Mouse (Mus musculus) left cerebral cortex, adult 2 months (tissue): Measurements from ENCODE around the gene Vps37b. TPM values are rescaled to one million over a fixed set of nuclear protein-coding genes. Genes with fewer than 3 reads are reported as not detected.
A peak's percentile ranks its signal among the peaks of the same experiment; 100 is the strongest.

Experiments
- DNase-seq, 2 experiments: peaks; one replicate each; pipeline ENCODE4 v3.0.0; 2021 to 2022; ENCODE audit warnings: low spot score in 2 of 2, mixed read lengths in 1 of 2; ENCODE audit errors: extremely low spot score in 1 of 2
- H3K27ac ChIP-seq: fragments of 200-600 bp; 2 replicates; pipeline ENCODE4 v1.8.1; 2022
- H3K4me3 ChIP-seq: fragments of 200-600 bp; 2 replicates; pipeline ENCODE4 v1.8.1; 2022
- CTCF ChIP-seq: fragments of 200-600 bp; IDR thresholded peaks from 2 replicates; pipeline ENCODE4 v1.8.1; 2022; ENCODE audit warnings: antibody characterized with exemption, mild to moderate bottlenecking, moderate library complexity
- intact Hi-C: fragments of 180-260 bp; cut with DNase I; formaldehyde crosslinking; loops from one replicate; pipeline ENCODE4 v1.15.1; 2025
- total RNA-seq, 2 experiments: library from RNA; stranded (reverse); gene quantifications; 2 replicates each; pipeline ENCODE4 v1.2.3; 2021

Gene Vps37b
- total RNA-seq, 2 experiments from 2014 or later = 46.1 to 47.3 TPM

GRCm38 (mm10) chr5:123997811-123998210, 34.3 kb downstream of the Vps37b start:
- Histone ChIP-seq H3K27ac (peak overlapping the region; percentile 64), H3K4me3 (no peak overlapping the region)
- intact Hi-C loops = loop anchor here (5.0 kb wide), 1 partner anchor 171 kb away; no protein-coding TSS in a partner anchor
- peak in 1 of 2 experiments; percentile 74 for DNase-seq
- no peak for TF ChIP-seq CTCF

- DNase-seq = peak in 1 of 2 experiments; percentile 44
- intact Hi-C loops = loop anchor here (5.0 kb wide), 1 partner anchor 170 kb away; no protein-coding TSS in a partner anchor
- Histone ChIP-seq H3K4me3 (no peak overlapping the region), H3K27ac (peak overlapping the region; percentile 64)
- no peak for TF ChIP-seq CTCF
Measured at GRCm38 (mm10) chr5:123997211-123997751, 34.8 kb downstream of the Vps37b start.

DNA sequence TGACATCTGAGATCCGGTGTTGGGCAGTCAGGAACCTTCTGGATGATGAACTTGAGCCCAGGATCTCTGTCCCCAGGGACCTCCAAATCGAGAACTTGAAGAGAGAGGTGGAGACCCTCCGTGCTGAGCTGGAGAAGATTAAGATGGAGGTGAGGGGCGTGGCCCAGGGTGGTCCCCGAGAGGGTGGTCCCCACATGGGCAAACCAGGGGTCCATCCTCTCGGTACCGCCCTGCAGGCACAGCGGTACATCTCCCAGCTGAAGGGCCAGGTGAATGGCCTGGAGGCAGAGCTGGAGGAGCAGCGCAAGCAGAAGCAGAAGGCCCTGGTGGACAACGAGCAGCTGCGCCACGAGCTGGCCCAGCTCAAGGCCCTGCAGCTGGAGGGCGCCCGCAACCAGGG, 35.4 kb downstream of the Vps37b start:
- DNase-seq = no peak
- TF ChIP-seq CTCF = no peak
- no peak overlapping the region for H3K4me3 ChIP-seq
- peak overlapping the region; percentile 12 for H3K27ac ChIP-seq
- intact Hi-C loops = loop anchor here (5.0 kb wide), 1 partner anchor 169 kb away; no protein-coding TSS in a partner anchor

DNA sequence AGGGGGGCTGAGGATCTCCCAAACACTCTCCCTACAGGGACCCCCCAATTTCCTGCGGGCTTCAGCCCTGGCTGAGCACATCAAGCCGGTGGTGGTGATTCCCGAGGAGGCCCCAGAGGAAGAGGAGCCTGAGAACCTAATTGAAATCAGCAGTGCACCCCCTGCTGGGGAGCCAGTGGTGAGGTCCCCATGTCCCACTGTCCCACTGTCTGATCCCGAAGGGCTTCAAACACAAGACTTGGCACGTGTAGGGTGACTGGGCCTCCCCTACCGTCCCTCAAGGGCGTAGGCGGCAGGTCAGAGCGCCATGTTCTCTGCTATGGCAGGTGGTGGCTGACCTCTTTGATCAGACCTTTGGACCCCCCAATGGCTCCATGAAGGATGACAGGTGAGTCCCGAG, 35.9 kb downstream of the Vps37b start:
- peak in 1 of 2 experiments; percentile 54 for DNase-seq
- TF ChIP-seq CTCF = peak; percentile 64
- Histone ChIP-seq H3K4me3 (no peak overlapping the region), H3K27ac (no peak overlapping the region)
- intact Hi-C loops = loop anchor here (5.0 kb wide), 1 partner anchor 169 kb away; no protein-coding TSS in a partner anchor

DNA sequence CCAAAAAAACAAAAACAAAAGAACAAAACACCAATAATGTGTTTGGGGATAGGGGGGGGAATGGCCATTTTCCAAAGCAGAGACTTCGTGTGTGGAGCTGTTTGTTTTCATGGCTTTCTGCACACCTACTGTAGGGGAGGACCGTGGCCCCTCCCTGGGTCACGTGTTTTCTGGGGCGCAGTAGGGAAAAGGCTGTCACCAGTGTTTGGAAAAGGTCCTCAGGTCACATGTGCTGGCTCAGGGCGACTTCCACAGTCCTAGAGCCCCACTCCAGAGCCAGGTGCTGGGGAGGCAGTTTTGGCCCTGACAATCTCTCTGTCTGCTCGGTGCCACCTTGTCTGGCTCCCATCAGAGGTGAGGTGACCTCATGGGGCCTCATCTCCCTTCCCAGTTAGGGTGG, 36.7 kb downstream of the Vps37b start:
- TF ChIP-seq CTCF = no peak
- no peak overlapping the region for H3K27ac ChIP-seq
- DNase-seq = no peak
- H3K4me3 ChIP-seq = no peak overlapping the region
- intact Hi-C loops = loop anchor here (5.0 kb wide), 1 partner anchor 168 kb away; no protein-coding TSS in a partner anchor

DNA sequence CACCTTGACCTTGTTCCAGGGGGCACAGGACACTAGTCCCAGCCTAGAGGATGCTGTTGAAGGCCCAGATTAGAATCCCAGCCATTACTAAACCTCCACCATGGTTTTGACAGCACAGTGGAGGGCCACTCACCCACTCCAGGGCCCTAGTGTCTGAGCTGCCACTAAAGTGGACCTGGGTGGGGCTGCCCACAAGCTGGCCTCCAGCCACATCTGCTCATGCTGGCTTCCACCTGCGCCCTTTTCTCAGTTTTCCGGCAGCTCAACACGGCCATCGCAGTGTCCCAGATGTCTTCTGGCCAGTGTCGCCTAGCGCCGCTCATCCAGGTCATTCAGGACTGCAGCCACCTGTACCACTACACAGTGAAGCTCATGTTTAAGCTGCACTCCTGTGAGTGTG, 37.6 kb downstream of the Vps37b start:
- no peak overlapping the region for H3K27ac ChIP-seq
- H3K4me3 ChIP-seq = no peak overlapping the region
- intact Hi-C loops = no loop called here
- DNase-seq = no peak
- no peak for TF ChIP-seq CTCF

- Histone ChIP-seq H3K4me3 (no peak overlapping the region), H3K27ac (no peak overlapping the region)
- no peak for TF ChIP-seq CTCF
- peak; percentile 57 to 74 for DNase-seq
- intact Hi-C loops = no loop called here
Measured at GRCm38 (mm10) chr5:123993263-123994036, 38.6 kb downstream of the Vps37b start.

DNA sequence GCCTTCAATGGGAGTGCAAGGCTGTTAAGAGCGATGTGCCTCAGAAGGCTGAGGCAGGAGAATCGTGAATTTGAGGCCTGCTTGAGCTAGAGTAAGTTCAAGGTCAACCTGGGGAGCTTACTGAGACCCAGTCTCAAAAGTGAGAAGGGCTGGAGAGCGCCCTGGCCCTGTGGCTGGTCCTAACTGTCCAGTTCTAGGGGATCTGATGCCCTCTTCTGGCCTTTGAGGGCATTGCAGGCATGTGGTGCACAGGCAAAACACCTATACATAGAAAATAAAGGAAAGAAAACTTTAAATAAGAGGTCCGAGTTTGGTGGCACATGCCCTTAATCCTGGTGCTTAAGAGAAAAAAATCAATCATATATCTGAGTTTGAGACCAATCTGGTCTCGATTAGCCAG, 39.3 kb downstream of the Vps37b start:
- peak; percentile 95 for TF ChIP-seq CTCF

GRCm38 (mm10) chr5:123992193-123992637, 39.9 kb downstream of the Vps37b start:
- no peak for TF ChIP-seq CTCF
- DNase-seq = peak in 1 of 2 experiments; percentile 53
- Histone ChIP-seq H3K27ac (peak overlapping the region; percentile 74), H3K4me3 (no peak overlapping the region)
- intact Hi-C loops = loop anchor here (1.0 kb wide), 1 partner anchor 45 kb away; no protein-coding TSS in a partner anchor

More for the DNA sequence above, 39.3 kb downstream of the Vps37b start:
- intact Hi-C loops = loop anchor here (1.0 kb wide), 1 partner anchor 45 kb away; no protein-coding TSS in a partner anchor
- no peak overlapping the region for H3K4me3 ChIP-seq
- peak overlapping the region; percentile 69 for H3K27ac ChIP-seq
- peak; percentile 80 to 88 for DNase-seq

GRCm38 (mm10) chr5:123991321-123991720, 40.7 kb downstream of the Vps37b start:
- no peak overlapping the region for H3K4me3 ChIP-seq
- peak overlapping the region; percentile 74 for H3K27ac ChIP-seq
- no peak for TF ChIP-seq CTCF
- intact Hi-C loops = no loop called here
- DNase-seq = no peak

DNA sequence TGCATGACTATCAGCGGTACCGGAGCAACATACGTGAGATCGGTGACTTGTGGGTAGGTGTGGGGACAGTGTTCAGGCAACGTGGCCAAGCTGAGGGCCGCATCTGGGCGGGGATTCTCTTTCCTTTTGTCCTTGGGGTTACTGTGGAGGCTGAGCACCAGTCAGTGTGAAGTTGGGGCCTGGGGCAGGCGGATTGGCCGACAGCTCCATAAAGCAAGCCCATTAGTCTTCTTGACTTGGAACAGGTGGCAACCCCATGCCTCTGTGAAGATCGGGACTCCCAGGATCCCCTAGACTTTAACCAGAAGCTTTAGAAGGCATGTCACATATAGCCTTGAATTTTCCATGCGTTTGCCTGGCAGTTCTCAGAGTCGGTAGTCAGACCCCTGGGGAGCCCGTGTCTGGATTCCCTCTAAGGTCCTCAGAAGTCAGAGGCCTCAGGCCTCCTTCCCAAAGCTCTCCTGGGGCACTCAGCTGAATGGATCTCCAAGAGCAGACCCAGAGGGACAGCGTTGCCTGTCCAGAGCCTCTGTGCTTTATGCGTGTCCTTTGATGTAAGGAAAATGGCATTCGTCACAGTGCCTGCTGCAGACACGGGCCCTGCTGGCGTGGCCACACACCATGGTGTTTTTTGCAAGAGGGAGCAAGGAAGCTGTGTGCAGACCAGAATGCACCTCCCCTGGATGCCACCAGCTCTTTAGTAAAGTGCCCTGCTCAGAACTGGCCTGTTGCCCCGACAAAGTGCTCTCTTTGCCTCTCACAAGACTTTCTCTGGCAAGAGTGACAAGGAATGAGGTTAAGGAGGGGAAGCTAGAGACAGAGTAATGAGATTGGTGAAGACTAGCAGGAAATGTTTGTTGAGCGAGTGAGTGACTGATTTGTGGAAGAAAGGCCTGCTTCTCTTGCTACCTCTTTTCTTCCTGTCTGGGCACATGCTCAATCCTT, 41.9 kb downstream of the Vps37b start:
- no peak for TF ChIP-seq CTCF
- intact Hi-C loops = no loop called here
- no peak overlapping the region for H3K27ac ChIP-seq
- no peak for DNase-seq
- H3K4me3 ChIP-seq = no peak overlapping the region
